Mouse (Mus musculus) ES-Bruce4 (cell line): ENCODE measurements around the gene Smok3a.
"Not testable (repeated sequence)": the region's sequence is repeated elsewhere in the genome, so short reads cannot be mapped to it uniquely, and the experiment has no call there.

Experiments used
- CTCF ChIP-seq: IDR thresholded peaks from one replicate; pipeline ENCODE4 v1.8.1; 2011; ENCODE audit warnings: low read depth, low read length
- EP300 ChIP-seq: IDR thresholded peaks from 2 replicates; pipeline ENCODE4 v1.6.1; 2011; ENCODE audit warnings: low read depth, low read length; ENCODE audit not compliant: insufficient read depth
- POLR2A ChIP-seq: IDR thresholded peaks from one replicate; pipeline ENCODE4 v1.8.1; 2011; ENCODE audit warnings: low read length; ENCODE audit not compliant: insufficient read depth

- TF ChIP-seq EP300, CTCF, POLR2A: not testable (repeated sequence)
Measured at GRCm38 (mm10) chr5:138052894-138053293, 31.8 kb downstream of the Smok3a start, which contains the start of gene Smok3c.
